Mouse (Mus musculus) heart, postnatal 0 days (tissue): ENCODE measurements around the gene Ahsa2. TPM values are rescaled to one million over a fixed set of nuclear protein-coding genes. Genes with fewer than 3 reads are reported as not detected.
"Not testable (repeated sequence)": the region's sequence is repeated elsewhere in the genome, so short reads cannot be mapped to it uniquely, and the experiment has no call there.

Experiments used
- ATAC-seq: fragments of 200-750 bp; cut with Nextera tagmentation; 2 replicates; pipeline ENCODE4 v1.8.0; 2017; ENCODE audit warnings: low read depth, moderate number of reproducible peaks, moderate library complexity; ENCODE audit not compliant: insufficient read depth
- DNase-seq: peaks from one replicate; pipeline ENCODE4 v3.0.0-alpha.2; 2016; ENCODE audit warnings: low spot score
- H3K27ac ChIP-seq: fragments of 300-500 bp; sonication (generic); 2 replicates; pipeline ENCODE4 v1.5.1; 2014; ENCODE audit warnings: low read depth, mild to moderate bottlenecking
- H3K27me3 ChIP-seq: fragments of 300-500 bp; sonication (generic); 2 replicates; pipeline ENCODE4 v1.6.1; 2014; ENCODE audit warnings: low read length, mixed read lengths; ENCODE audit not compliant: control insufficient read depth, insufficient read depth
- H3K36me3 ChIP-seq: fragments of 300-500 bp; sonication (generic); replicated peaks from 2 replicates; pipeline ENCODE4 v1.6.1; 2014; ENCODE audit warnings: low read length, mixed read lengths; ENCODE audit not compliant: control insufficient read depth, insufficient read depth
- H3K4me1 ChIP-seq: fragments of 300-500 bp; sonication (generic); 2 replicates; pipeline ENCODE4 v1.6.1; 2014; ENCODE audit warnings: antibody characterized with exemption; ENCODE audit not compliant: control insufficient read depth, insufficient read depth
- H3K4me2 ChIP-seq: fragments of 300-500 bp; sonication (generic); 2 replicates; pipeline ENCODE4 v1.6.1; 2014; ENCODE audit warnings: low read depth, mild to moderate bottlenecking, low read length, moderate library complexity
- H3K4me3 ChIP-seq: fragments of 300-500 bp; sonication (generic); 2 replicates; pipeline ENCODE4 v1.5.1; 2014; ENCODE audit warnings: low read depth, low read length
- H3K9ac ChIP-seq: fragments of 300-500 bp; sonication (generic); replicated peaks from 2 replicates; pipeline ENCODE4 v1.6.1; 2014; ENCODE audit warnings: low read depth, low read length, mixed read lengths
- H3K9me3 ChIP-seq: fragments of 300-500 bp; sonication (generic); replicated peaks from 2 replicates; pipeline ENCODE4 v1.6.1; 2016; ENCODE audit warnings: low read length; ENCODE audit not compliant: control insufficient read depth
- CTCF ChIP-seq: IDR thresholded peaks from 2 replicates; pipeline ENCODE4 v1.5.1; 2016; ENCODE audit warnings: antibody characterized with exemption, control low read depth, low read depth
- EP300 ChIP-seq: IDR thresholded peaks from 2 replicates; pipeline ENCODE4 v1.6.1; 2016; ENCODE audit warnings: antibody characterized with exemption, low read depth
- WGBS: fragments of 180-500 bp; shearing (Covaris S2); extraction: QIAGEN DNeasy Blood & Tissue Kit; methylation state at CpG from one replicate; pipeline ENCODE4 v1.1.7; 2014; 5-methylcytosine and 5-hydroxymethylcytosine counted together
- polyA plus RNA-seq: library from polyadenylated mRNA; unstranded; fragments of >200 nt; fragmentation: Nextera tagmentation; extraction: Ambion mirVana; gene quantifications from 2 replicates; pipeline ENCODE4 v1.2.1, GENCODE M21; 2015
- total RNA-seq: library from RNA; depleted of rRNA; stranded (reverse); fragments of >200 nt; gene quantifications from 2 replicates; pipeline ENCODE4 v1.2.3, GENCODE M21; 2014; ENCODE audit warnings: low replicate concordance

Gene Ahsa2
- total and polyA plus RNA-seq, 2 experiments from 2014 or later: 15.8 to 34.7 TPM

DNA sequence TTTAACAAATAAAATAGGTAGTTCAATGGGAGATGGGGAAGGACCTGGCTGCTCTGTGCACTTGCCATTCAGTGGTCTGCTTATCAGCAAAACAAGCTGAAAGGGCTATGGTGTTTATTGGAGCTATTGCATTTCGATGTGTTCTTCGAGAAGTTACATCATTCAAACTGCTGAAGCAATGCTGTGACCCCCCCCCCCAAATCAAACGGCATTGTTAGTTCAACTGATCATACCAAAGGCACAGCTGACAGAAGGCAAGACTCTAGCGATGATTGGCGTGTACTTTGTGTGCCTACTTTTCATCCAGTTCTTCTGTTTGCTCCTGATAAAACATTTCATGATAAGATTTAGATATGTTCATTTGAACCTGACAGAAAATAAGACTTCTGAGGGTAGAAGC, 779 bp upstream of the Ahsa2 start:
- Histone ChIP-seq H3K4me2 (peak overlapping the region; percentile 65), H3K27me3 (no peaks in the 10 kb centered on the region), H3K9ac (no peak overlapping the region), H3K27ac (no peak overlapping the region; the same call in 1 of the 2 replicates), H3K4me3 (peak overlapping the region; percentile 87), H3K36me3 (peaks cover 10% of the 10 kb centered on the region), H3K9me3 (no peaks in the 10 kb centered on the region), H3K4me1 (peaks cover 14% of the 10 kb centered on the region)
- WGBS: 44% methylated on average over 5 of the region's 5 CpGs
- ATAC-seq (no peak), DNase-seq (no peak)
- TF ChIP-seq CTCF (no peak), EP300 (no peak)

DNA sequence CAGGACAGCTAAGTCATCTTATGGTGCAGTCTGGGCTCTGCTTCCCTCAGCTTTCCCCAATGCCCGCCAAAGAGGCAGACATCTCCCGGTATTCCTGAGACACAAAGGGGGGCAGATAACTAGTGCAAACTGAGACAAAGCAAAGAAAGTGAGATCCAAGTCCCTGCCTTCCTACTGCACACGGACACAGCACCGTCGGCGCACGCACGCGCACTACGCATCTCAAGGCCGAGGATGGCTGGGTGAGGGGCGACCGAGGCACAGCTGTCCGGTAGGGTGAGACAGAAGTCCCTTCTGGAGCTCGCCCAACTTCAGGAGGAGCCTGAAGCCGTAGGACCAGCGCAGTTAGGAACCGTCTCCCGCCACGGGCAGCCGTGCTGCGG, 504 bp downstream of the Ahsa2 start:
- 0% methylated on average over 15 of the region's 22 CpGs for WGBS

DNA sequence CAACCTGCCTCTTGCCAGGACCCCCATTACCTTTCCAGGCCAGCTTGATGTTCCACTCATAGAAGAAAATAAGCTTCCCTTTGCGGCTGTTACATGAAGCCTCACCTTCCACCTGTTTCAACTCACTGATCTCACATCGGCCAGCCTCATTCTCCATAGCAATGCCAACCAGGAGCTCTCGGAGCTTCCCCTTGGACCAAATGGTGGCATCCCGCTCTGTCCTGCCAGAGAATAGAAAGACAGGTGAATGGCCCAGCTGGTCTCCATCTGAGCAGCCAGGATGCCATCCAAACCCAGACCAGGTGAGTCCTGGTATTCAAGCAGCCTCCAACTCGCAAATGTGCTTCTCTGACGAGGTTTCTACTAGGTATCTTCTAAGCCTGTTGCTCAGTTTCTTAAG, 1.2 kb downstream of the Ahsa2 start:
- H3K36me3 ChIP-seq: peaks cover 28% of the 10 kb centered on the region
- H3K9me3 ChIP-seq: no peaks in the 10 kb centered on the region
- H3K27me3 ChIP-seq: no peaks in the 10 kb centered on the region
- WGBS: 55% methylated on average over 6 of the region's 6 CpGs
- H3K9ac ChIP-seq: peak overlapping the region; percentile 90
- H3K4me3 ChIP-seq: peak overlapping the region; percentile 87
- no peak for ATAC-seq
- DNase-seq: no peak
- H3K4me1 ChIP-seq: peaks cover 14% of the 10 kb centered on the region
- no peak for TF ChIP-seq CTCF
- TF ChIP-seq EP300: no peak
- H3K4me2 ChIP-seq: peak overlapping the region; percentile 65
- 0 out of 2 replicates have a peak overlapping the region, but pooled peaks have one; percentile 95 for H3K27ac ChIP-seq

More for the DNA sequence above, 504 bp downstream of the Ahsa2 start:
- H3K36me3 ChIP-seq: peaks cover 23% of the 10 kb centered on the region
- peak; percentile 78 for DNase-seq
- H3K9me3 ChIP-seq: no peaks in the 10 kb centered on the region
- TF ChIP-seq CTCF: no peak
- no peak for TF ChIP-seq EP300
- H3K27ac ChIP-seq: peak overlapping the region; percentile 95
- no peaks in the 10 kb centered on the region for H3K27me3 ChIP-seq
- peak overlapping the region; percentile 90 for H3K9ac ChIP-seq
- peaks cover 14% of the 10 kb centered on the region for H3K4me1 ChIP-seq
- H3K4me2 ChIP-seq: peak overlapping the region; percentile 65
- peak; percentile 78 for ATAC-seq
- peak overlapping the region; percentile 87 for H3K4me3 ChIP-seq

DNA sequence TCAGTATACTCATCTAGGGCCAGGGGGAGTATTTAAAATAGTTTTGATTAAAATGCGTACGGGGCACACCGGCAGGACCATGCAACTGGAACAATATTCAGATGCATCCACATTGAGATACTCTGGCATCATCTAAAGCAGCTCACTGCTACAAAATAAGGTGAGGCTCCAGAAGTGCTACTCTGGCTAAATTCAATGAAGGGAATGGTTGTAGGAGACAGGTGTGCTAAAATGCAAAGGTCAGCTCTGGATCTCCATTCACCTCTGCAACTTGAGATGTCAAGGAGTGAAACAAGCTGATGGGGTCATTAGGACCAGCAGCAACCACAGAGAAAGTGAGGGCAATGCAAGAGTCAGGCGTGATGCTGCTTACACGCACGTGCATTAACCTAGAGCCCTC, 2.6 kb downstream of the Ahsa2 start:
- no peak for ATAC-seq
- 89% methylated on average over 6 of the region's 6 CpGs for WGBS
- TF ChIP-seq CTCF (no peak), EP300 (no peak)
- H3K27me3 ChIP-seq: no peaks in the 10 kb centered on the region
- no peak for DNase-seq
- no peak overlapping the region for H3K4me2 ChIP-seq
- H3K9me3 ChIP-seq: no peaks in the 10 kb centered on the region
- peaks cover 43% of the 10 kb centered on the region for H3K36me3 ChIP-seq
- H3K4me1 ChIP-seq: peaks cover 14% of the 10 kb centered on the region
- H3K27ac ChIP-seq: no peak overlapping the region
- H3K9ac ChIP-seq: no peak overlapping the region
- no peak overlapping the region for H3K4me3 ChIP-seq

DNA sequence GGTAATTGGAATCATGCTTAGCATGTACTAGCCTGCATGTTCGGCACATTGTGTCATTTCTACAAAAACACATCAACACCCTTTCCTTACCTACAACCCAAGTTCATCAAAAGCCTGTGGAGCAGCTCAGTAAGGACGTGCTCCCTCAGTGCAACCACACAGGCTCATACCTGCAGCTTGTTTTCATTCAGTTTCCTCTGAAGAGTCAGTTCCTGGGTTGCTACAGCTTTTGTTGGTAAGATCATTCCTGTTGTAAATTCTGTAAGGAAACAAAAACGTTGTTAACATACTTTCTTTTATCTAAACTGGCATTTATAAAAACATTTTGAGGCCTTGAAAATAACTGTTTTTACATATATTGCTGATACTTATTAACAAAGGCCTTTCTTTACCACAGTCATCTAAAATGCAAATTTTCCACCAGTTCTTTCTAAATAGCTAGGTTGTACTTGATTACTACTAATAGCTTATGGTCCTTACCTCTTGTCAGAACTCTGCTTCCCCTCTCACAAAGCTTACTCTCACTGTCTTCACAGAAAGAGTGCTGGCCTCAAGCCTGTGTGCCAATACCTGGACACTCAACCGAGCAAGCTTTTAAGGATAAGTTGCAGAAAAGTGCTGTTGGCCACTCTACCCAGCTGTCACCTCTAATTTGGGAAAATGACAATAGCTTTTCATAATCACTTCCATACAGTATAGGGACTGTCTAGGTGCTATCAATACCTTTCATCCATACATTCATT, 5.6 kb downstream of the Ahsa2 start:
- no peak overlapping the region for H3K27ac ChIP-seq
- ATAC-seq (no peak), DNase-seq (no peak)
- H3K4me2 ChIP-seq: no peak overlapping the region
- H3K36me3 ChIP-seq: peaks cover 73% of the 10 kb centered on the region
- H3K4me1 ChIP-seq: peaks cover 14% of the 10 kb centered on the region
- no peak for TF ChIP-seq EP300
- no peak for TF ChIP-seq CTCF
- 88% methylated on average over 4 of the region's 4 CpGs for WGBS
- H3K4me3 ChIP-seq: no peak overlapping the region
- no peak overlapping the region for H3K9ac ChIP-seq
- H3K27me3 ChIP-seq: no peaks in the 10 kb centered on the region
- H3K9me3 ChIP-seq: no peaks in the 10 kb centered on the region

DNA sequence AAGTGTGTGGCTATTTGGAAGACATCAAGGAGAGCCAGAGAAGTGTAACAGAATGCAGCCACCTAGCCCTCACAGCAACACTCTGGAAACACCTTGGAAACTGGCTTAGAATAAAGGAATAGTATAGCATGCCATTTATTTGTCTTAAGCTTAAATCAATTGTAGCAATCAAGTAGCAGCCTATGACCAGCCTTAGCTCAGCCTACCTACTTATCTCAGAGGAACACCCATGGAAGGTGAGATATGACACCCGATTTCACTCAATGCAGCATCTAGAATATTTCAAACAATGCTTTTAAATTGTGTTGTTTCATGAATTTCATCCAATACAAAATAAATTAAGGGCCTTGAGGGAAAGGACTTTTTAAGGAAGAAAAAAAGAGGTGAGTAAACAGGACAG, 7.9 kb downstream of the Ahsa2 start:
- WGBS: 71% methylated on average over 1 of the region's 1 CpGs
- peaks cover 89% of the 10 kb centered on the region for H3K36me3 ChIP-seq

DNA sequence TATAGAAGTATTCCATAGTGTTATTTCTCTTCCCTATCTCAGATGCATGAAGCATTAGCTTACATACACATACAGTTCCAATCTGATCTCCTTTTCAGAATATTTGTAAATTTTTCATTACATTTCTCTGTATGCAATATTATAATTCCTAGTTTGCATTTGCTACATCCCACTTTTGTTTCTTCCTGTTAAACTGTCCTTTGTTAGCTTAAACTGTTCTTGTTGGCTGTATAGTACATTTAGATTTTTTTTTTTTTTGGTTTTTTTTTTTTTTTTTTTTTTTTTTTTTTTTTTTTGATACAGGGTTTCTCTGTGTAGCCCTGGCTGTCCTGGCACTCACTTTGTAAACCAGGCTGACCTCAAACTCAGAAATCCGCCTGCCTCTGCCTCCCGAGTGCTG, 32.0 kb downstream of the Ahsa2 start:
- ATAC-seq, H3K9ac ChIP-seq: not testable (repeated sequence)

More for the DNA sequence above, 7.9 kb downstream of the Ahsa2 start:
- Histone ChIP-seq H3K27me3 (no peaks in the 10 kb centered on the region), H3K9me3 (no peaks in the 10 kb centered on the region), H3K9ac (no peak overlapping the region), H3K27ac (no peak overlapping the region), H3K4me1 (no peaks in the 10 kb centered on the region), H3K4me2 (no peak overlapping the region), H3K4me3 (no peak overlapping the region)
- no peak for ATAC-seq
- DNase-seq: no peak
- TF ChIP-seq EP300 (no peak), CTCF (no peak)

More for the DNA sequence above, 32.0 kb downstream of the Ahsa2 start:
- 97% methylated on average over 2 of the region's 2 CpGs for WGBS
- H3K27me3 ChIP-seq, H3K4me3 ChIP-seq, H3K9me3 ChIP-seq, H3K27ac ChIP-seq, H3K4me2 ChIP-seq, H3K4me1 ChIP-seq, DNase-seq: not testable (repeated sequence)
- H3K36me3 ChIP-seq: peaks cover 55% of the 10 kb centered on the region
